Mouse (Mus musculus): ENCODE measurements at regions not wholly inside any gene's neighbourhood (a gene's known extent, or its start where the extent isn't known, plus 50 kb on each side); places are given as distances from the start of the nearest gene placed in this dataset.

DNA sequence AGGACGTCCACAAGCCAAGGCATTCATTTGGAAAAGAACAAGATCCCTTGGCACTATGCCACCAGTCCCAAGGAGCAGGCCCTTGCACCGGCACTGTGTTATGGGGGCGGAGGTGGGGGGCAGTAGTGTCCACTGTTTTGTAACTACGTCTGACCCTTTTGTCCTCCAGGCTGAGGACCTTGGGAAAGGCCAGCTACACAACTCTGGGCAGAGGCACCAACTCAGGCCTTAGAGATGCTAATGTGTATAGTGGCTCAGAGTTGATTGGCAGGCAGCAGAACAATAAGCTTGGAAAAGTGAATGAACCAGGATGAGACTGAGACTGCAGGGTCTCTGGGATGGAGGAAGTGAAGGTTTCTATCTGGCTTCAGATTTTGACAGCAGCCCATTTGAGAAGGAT lies 344.0 kb downstream of the 3100002H09Rik start:
- no peak for TF ChIP-seq CTCF (IDR thresholded peaks at IDR 0.05 in 2 of 3, conservative IDR thresholded peaks at IDR 0.05 in 1 of 3; ENCODE audit: control insufficient read depth in 1 of 3, insufficient read depth in 1 of 3, low read depth in 2 of 3, low read length in 3 of 3, poor library complexity in 1 of 3, severe bottlenecking in 1 of 3)
- no peak for TF ChIP-seq USF1 (IDR thresholded peaks at IDR 0.05; ENCODE audit: low read depth, low read length)
- TF ChIP-seq GATA1 (IDR thresholded peaks at IDR 0.05; ENCODE audit: low read depth, low read length): no peak
- no peak for TF ChIP-seq ELF1 (IDR thresholded peaks at IDR 0.05; ENCODE audit: low read depth, low read length)
- no peak for TF ChIP-seq NRF1 (IDR thresholded peaks at IDR 0.05; ENCODE audit: insufficient read depth, low read depth, low read length, poor library complexity, severe bottlenecking)
- no peak for TF ChIP-seq USF2 (IDR thresholded peaks at IDR 0.05; ENCODE audit: borderline replicate concordance in 1 of 2, insufficient read depth in 1 of 2, low read depth in 1 of 2, low read length in 2 of 2)
- no peak for TF ChIP-seq JUND (IDR thresholded peaks at IDR 0.05; ENCODE audit: low read depth, low read length)
- no peak for TF ChIP-seq TCF12 (IDR thresholded peaks at IDR 0.05; ENCODE audit: low read depth, low read length)
- TF ChIP-seq POLR2A (IDR thresholded peaks at IDR 0.05; ENCODE audit: control insufficient read depth in 1 of 2, insufficient read depth in 1 of 2, low read depth in 1 of 2, low read length in 2 of 2, poor library complexity in 1 of 2): no peak
- TF ChIP-seq MAX (IDR thresholded peaks at IDR 0.05; ENCODE audit: low read length): no peak
